Mouse (Mus musculus) ES-Bruce4 (cell line): ENCODE results near the gene Mdc1.

ENCODE experiments used
- CTCF ChIP-seq: IDR thresholded peaks from one replicate; pipeline ENCODE4 v1.8.1; 2011; ENCODE audit warnings: low read depth, low read length
- POLR2A ChIP-seq: IDR thresholded peaks from one replicate; pipeline ENCODE4 v1.8.1; 2011; ENCODE audit warnings: low read length; ENCODE audit not compliant: insufficient read depth

- TF ChIP-seq CTCF = no peak
- TF ChIP-seq POLR2A = no peak
These were observed 62.7 kb downstream of the Mdc1 start for GRCm38 (mm10) chr17:35903992-35904355.
